Mouse (Mus musculus): Measurements from ENCODE around the gene Vdac2. TPM values are rescaled to one million over a fixed set of nuclear protein-coding genes. Genes with fewer than 3 reads are reported as not detected.

The Vdac2 gene
- total and polyA plus RNA-seq, 2 experiments: 89.3 to 108 TPM

DNA sequence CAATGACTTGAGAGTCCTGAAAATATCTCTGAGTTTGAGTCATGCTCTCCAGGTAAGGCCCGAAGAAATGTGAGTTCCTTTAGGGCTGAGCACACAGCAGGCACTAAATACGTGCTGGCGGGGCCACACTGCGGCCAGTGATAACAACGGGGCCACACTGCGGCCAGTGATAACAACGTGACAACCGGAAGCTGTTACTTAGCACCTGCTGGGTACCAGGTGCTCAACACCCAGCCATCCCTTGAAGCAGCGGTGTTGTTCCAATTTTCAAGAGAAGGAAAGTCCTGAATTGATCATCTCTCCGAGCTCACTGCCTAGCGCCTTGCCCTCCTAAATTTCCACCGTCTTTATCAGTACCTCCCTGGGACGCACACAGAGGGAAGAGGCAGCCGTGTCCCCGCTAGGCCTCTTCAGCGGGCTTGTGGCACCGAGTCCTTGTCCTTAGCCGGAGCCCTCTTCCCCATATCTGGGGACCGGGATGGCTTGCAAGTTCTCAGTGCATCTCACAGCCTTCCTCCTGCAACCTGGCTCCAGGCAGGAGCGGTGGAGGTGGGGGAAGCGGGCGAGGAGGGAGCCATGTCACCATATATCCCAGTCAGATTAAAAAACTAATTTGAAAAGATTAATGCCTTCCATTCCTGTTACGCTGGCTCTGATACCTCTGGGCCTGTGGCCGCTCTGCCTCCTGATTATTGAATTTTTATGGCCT lies 25.5 kb downstream of the Vdac2 start:
- H3K27ac ChIP-seq (replicated peaks; ENCODE audit: insufficient read depth, low read depth, low read length): no peak overlapping the region
- H3K4me1 ChIP-seq (ENCODE audit: control insufficient read depth, insufficient read depth, low read length): peaks cover 15% of the 10 kb centered on the region
- no peak overlapping the region for H3K4me3 ChIP-seq (ENCODE audit: insufficient read depth, low read depth, low read length)

DNA sequence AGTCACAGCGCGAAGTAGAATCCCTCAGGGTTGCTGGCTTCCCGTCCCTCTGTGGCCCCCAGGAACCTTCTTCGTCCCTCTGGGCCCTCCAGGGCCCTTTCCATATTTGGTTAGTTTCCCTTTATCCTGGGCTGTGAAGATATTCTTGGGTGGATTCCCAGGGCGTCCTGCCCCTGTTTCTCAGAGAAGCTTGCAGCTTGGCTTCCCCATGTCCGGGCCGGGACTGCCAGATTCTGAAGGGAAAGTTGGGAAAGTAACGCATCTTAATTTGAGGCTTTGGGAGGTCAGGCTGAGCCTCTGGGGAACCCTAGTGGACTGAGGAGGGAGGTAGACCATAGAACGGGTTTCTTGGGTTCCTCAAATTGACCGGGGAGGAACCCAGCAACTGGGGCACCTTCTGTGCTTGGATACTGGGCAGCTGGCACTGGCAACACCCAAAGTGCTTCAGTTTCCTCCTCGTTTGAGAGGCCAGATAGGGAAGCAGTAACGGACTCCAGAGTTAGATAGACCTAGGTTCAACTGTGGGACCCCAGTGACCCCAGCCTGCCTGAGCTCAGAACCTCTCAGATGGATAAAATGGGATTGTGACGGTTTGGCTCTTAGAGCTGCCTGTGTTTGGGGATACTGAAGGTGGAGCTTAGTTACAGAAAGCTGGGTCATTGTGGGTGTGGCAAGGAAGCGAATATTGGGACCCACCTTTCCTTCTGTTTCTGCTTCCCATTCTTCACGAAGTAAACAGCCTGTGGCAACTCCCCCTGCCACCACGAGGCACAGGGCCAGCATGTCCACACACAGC lies 27.2 kb downstream of the Vdac2 start:
- H3K36me3 ChIP-seq (ENCODE audit: control insufficient read depth, insufficient read depth, low read length): no peaks in the 10 kb centered on the region
- H3K27ac ChIP-seq (replicated peaks; ENCODE audit: insufficient read depth, low read depth, low read length): no peak overlapping the region
- no peaks in the 10 kb centered on the region for H3K27me3 ChIP-seq (ENCODE audit: control insufficient read depth, insufficient read depth, low read length)
- TF ChIP-seq CTCF (IDR thresholded peaks at IDR 0.05; ENCODE audit: low read depth, low read length): no peak
- TF ChIP-seq POLR2A (IDR thresholded peaks at IDR 0.05; ENCODE audit: extremely low read depth, insufficient read depth, low read length): no peak
- peaks cover 12% of the 10 kb centered on the region for H3K4me1 ChIP-seq (ENCODE audit: control insufficient read depth, insufficient read depth, low read length)
- no peak overlapping the region for H3K4me3 ChIP-seq (ENCODE audit: insufficient read depth, low read depth, low read length)
- WGBS: 75% methylated on average over 16 of the region's 16 CpGs
- no peak for DNase-seq (ENCODE audit: extremely low read depth, low read depth, low spot score)
- H3K9ac ChIP-seq (ENCODE audit: low read depth, low read length): no peak overlapping the region
- H3K79me2 ChIP-seq (ENCODE audit: control insufficient read depth, insufficient read depth, low read length): no peaks in the 10 kb centered on the region

More for the DNA sequence above, 25.5 kb downstream of the Vdac2 start:
- Histone ChIP-seq H3K79me2 (ENCODE audit: control insufficient read depth, insufficient read depth, low read length) (no peaks in the 10 kb centered on the region), H3K36me3 (ENCODE audit: control insufficient read depth, insufficient read depth, low read length) (no peaks in the 10 kb centered on the region), H3K27me3 (ENCODE audit: control insufficient read depth, insufficient read depth, low read length) (no peaks in the 10 kb centered on the region), H3K9ac (ENCODE audit: low read depth, low read length) (no peak overlapping the region)
- WGBS: 85% methylated on average over 24 of the region's 24 CpGs
- no peak for DNase-seq (ENCODE audit: extremely low read depth, low read depth, low spot score)
- TF ChIP-seq POLR2A (IDR thresholded peaks at IDR 0.05; ENCODE audit: extremely low read depth, insufficient read depth, low read length): no peak
- no peak for TF ChIP-seq CTCF (IDR thresholded peaks at IDR 0.05; ENCODE audit: low read depth, low read length)

DNA sequence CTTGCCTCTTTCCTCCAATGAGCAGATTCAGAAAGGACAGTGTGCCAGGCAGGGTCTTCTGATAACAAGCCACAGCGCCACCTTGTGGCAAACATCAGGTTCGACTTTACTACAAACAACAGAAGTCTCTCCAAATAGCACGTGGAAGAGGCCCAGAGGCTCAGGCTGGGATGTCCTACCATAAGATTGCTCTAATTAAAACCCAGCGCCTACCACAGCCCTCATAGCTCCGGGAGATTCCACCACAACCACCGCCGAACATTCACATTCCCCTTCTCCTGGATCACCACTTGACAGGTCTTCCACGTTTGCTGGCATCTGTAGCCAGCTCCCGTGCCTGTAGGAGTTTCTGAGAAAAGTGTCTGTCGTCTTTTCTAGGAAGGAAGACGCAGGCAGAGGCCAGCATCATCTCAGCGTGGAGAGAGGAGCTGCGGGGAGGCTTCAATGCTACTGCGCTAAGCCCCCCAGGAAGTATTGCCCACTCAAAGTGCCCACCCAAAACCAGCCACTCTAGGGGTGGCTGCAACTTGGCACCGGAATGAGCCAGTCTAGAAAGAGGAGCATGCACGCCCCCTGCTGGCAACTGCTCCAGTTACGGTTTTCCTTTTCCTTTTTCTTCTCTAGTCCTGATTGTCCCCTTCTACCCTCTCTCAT lies 28.5 kb downstream of the Vdac2 start:
- H3K9ac ChIP-seq (ENCODE audit: low read depth, low read length): no peak overlapping the region
- H3K4me3 ChIP-seq (ENCODE audit: insufficient read depth, low read depth, low read length): no peak overlapping the region
- 10% methylated on average over 17 of the region's 17 CpGs for WGBS

DNA sequence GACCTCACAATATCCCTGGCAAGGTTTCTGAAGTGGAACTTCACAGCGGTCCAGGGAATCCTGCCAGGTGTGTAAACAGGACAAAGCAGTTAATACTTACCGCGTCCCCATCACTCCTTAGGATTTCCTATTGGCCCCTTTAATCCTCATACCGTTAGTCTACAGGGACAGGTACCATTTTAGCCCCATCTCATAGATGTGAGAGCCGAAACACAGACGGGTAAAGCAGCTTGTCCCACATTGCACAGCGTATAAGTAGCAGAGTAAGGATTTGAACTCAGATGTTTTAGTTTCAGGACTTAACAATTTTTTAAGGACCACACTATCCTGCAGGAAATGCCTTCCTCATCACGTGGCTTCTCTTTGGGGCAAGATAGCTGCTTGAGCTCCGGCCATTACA lies 29.2 kb downstream of the Vdac2 start:
- H3K27me3 ChIP-seq (ENCODE audit: control insufficient read depth, insufficient read depth, low read length): no peaks in the 10 kb centered on the region
- H3K9ac ChIP-seq (ENCODE audit: low read depth, low read length): no peak overlapping the region
- WGBS: 56% methylated on average over 9 of the region's 9 CpGs
- H3K4me1 ChIP-seq (ENCODE audit: control insufficient read depth, insufficient read depth, low read length): peaks cover 8% of the 10 kb centered on the region; the same call in 1 of the 2 replicates
- no peaks in the 10 kb centered on the region for H3K36me3 ChIP-seq (ENCODE audit: control insufficient read depth, insufficient read depth, low read length)
- DNase-seq (ENCODE audit: extremely low read depth, low read depth, low spot score): no peak
- no peaks in the 10 kb centered on the region for H3K79me2 ChIP-seq (ENCODE audit: control insufficient read depth, insufficient read depth, low read length)
- no peak overlapping the region for H3K4me3 ChIP-seq (ENCODE audit: insufficient read depth, low read depth, low read length)
- TF ChIP-seq POLR2A (IDR thresholded peaks at IDR 0.05; ENCODE audit: extremely low read depth, insufficient read depth, low read length) (no peak), CTCF (IDR thresholded peaks at IDR 0.05; ENCODE audit: low read depth, low read length) (no peak)
- no peak overlapping the region for H3K27ac ChIP-seq (replicated peaks; ENCODE audit: insufficient read depth, low read depth, low read length)

More for the DNA sequence above, 28.5 kb downstream of the Vdac2 start:
- H3K36me3 ChIP-seq (ENCODE audit: control insufficient read depth, insufficient read depth, low read length): no peaks in the 10 kb centered on the region
- peaks cover 8% of the 10 kb centered on the region; the same call in 1 of the 2 replicates for H3K4me1 ChIP-seq (ENCODE audit: control insufficient read depth, insufficient read depth, low read length)
- H3K79me2 ChIP-seq (ENCODE audit: control insufficient read depth, insufficient read depth, low read length): no peaks in the 10 kb centered on the region
- no peaks in the 10 kb centered on the region for H3K27me3 ChIP-seq (ENCODE audit: control insufficient read depth, insufficient read depth, low read length)
- peak; percentile 50 for DNase-seq (ENCODE audit: extremely low read depth, low read depth, low spot score)
- no peak overlapping the region for H3K27ac ChIP-seq (replicated peaks; ENCODE audit: insufficient read depth, low read depth, low read length)
- no peak for TF ChIP-seq POLR2A (IDR thresholded peaks at IDR 0.05; ENCODE audit: extremely low read depth, insufficient read depth, low read length)
- peak; percentile 66 for TF ChIP-seq CTCF (IDR thresholded peaks at IDR 0.05; ENCODE audit: low read depth, low read length)

DNA sequence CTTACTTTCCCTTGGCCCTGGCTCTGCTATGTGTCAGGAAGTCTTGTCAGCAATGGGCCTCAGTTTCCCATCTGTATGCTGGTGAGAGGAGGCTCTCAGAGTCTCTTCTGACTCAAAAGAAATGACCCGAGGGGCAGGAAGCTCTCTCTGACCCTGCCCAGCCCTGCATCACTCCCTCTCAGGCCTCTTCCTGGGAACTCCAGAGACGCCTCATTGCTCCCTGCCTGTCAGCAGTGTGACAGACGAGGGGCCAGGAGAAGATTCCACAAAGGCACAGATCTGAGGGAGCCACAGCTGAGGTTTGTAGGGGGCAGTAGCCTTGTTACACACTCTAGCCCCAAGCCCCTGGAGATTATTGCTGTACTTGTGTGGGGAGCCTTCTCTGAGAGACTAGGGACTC lies 30.9 kb downstream of the Vdac2 start:
- 69% methylated on average over 3 of the region's 3 CpGs for WGBS
- Histone ChIP-seq H3K4me3 (ENCODE audit: insufficient read depth, low read depth, low read length) (no peak overlapping the region), H3K27ac (replicated peaks; ENCODE audit: insufficient read depth, low read depth, low read length) (no peak overlapping the region), H3K36me3 (ENCODE audit: control insufficient read depth, insufficient read depth, low read length) (no peaks in the 10 kb centered on the region), H3K4me1 (ENCODE audit: control insufficient read depth, insufficient read depth, low read length) (peaks cover 8% of the 10 kb centered on the region; the same call in 1 of the 2 replicates), H3K79me2 (ENCODE audit: control insufficient read depth, insufficient read depth, low read length) (no peaks in the 10 kb centered on the region), H3K9ac (ENCODE audit: low read depth, low read length) (no peak overlapping the region), H3K27me3 (ENCODE audit: control insufficient read depth, insufficient read depth, low read length) (no peaks in the 10 kb centered on the region)
- no peak for TF ChIP-seq POLR2A (IDR thresholded peaks at IDR 0.05; ENCODE audit: extremely low read depth, insufficient read depth, low read length)
- TF ChIP-seq CTCF (IDR thresholded peaks at IDR 0.05; ENCODE audit: low read depth, low read length): no peak
- no peak for DNase-seq (ENCODE audit: extremely low read depth, low read depth, low spot score)
